Mouse (Mus musculus) liver, postnatal 0 days (tissue): ENCODE measurements at regions not wholly inside any gene's neighbourhood (a gene's known extent, or its start where the extent isn't known, plus 50 kb on each side); places are given as distances from the start of the nearest gene placed in this dataset.

Experiments
- ATAC-seq: fragments of 200-750 bp; cut with Nextera tagmentation; 2 replicates; pipeline ENCODE4 v1.8.0; 2017; ENCODE audit warnings: mild to moderate bottlenecking, moderate library complexity
- DNase-seq: peaks from one replicate; pipeline ENCODE4 v3.0.0-alpha.2; 2016
- H3K27ac ChIP-seq: fragments of 300-500 bp; sonication (generic); 2 replicates; pipeline ENCODE4 v1.5.1; 2014; ENCODE audit warnings: antibody characterized with exemption, moderate library complexity, mild to moderate bottlenecking, low read depth
- H3K27me3 ChIP-seq: fragments of 300-500 bp; sonication (generic); 2 replicates; pipeline ENCODE4 v1.6.1; 2014; ENCODE audit warnings: low read length, control low read depth, mixed read lengths; ENCODE audit not compliant: insufficient read depth
- H3K36me3 ChIP-seq: fragments of 300-500 bp; sonication (generic); replicated peaks from 2 replicates; pipeline ENCODE4 v1.6.1; 2014; ENCODE audit warnings: mild to moderate bottlenecking, control low read depth, low read length, moderate library complexity, mixed read lengths; ENCODE audit not compliant: insufficient read depth
- H3K4me1 ChIP-seq: fragments of 300-500 bp; sonication (generic); 2 replicates; pipeline ENCODE4 v1.6.1; 2014; ENCODE audit warnings: antibody characterized with exemption, mild to moderate bottlenecking, control low read depth; ENCODE audit not compliant: insufficient read depth
- H3K4me2 ChIP-seq: fragments of 300-500 bp; sonication (generic); 2 replicates; pipeline ENCODE4 v1.6.1; 2014; ENCODE audit warnings: low read depth, mild to moderate bottlenecking, low read length, moderate library complexity, mixed read lengths
- H3K4me3 ChIP-seq: fragments of 300-500 bp; sonication (generic); 2 replicates; pipeline ENCODE4 v1.5.1; 2014; ENCODE audit warnings: low read depth, low read length
- H3K9ac ChIP-seq: fragments of 300-500 bp; sonication (generic); replicated peaks from 2 replicates; pipeline ENCODE4 v1.6.1; 2014; ENCODE audit warnings: mild to moderate bottlenecking, moderate library complexity
- H3K9me3 ChIP-seq: fragments of 300-500 bp; sonication (generic); 2 replicates; pipeline ENCODE4 v1.6.1; 2016; ENCODE audit warnings: mild to moderate bottlenecking, control low read depth, low read length, mixed read lengths
- CTCF ChIP-seq: sonication (generic); IDR thresholded peaks from 2 replicates; pipeline ENCODE4 v1.5.1; 2016; ENCODE audit warnings: antibody characterized with exemption, low read depth
- EP300 ChIP-seq: IDR thresholded peaks from 2 replicates; pipeline ENCODE4 v1.6.1; 2016; ENCODE audit warnings: antibody characterized with exemption, low read depth, mild to moderate bottlenecking
- WGBS: fragments of 180-500 bp; shearing (Covaris S2); extraction: QIAGEN DNeasy Blood & Tissue Kit; methylation state at CpG from one replicate; pipeline ENCODE4 v1.1.7; 2014; ENCODE audit not compliant: insufficient replicate concordance; 5-methylcytosine and 5-hydroxymethylcytosine counted together

GRCm38 (mm10) chr14:67484533-67485448 is 1475.8 kb upstream of the Gulo start:
- H3K9ac ChIP-seq, result no peak overlapping the region
- H3K9me3 ChIP-seq, result no peaks in the 10 kb centered on the region
- no peak for ATAC-seq
- DNase-seq, result no peak
- H3K27ac ChIP-seq, result no peak overlapping the region
- no peak overlapping the region for H3K4me3 ChIP-seq
- no peaks in the 10 kb centered on the region for H3K4me1 ChIP-seq
- no peaks in the 10 kb centered on the region for H3K36me3 ChIP-seq
- H3K27me3 ChIP-seq, result 0 out of 2 replicates have a peak, but pooled peaks cover 2% of the 10 kb centered on the region
- WGBS, result 53% methylated on average over 19 of the region's 19 CpGs
- no peak overlapping the region for H3K4me2 ChIP-seq
- TF ChIP-seq EP300, result no peak
- no peak for TF ChIP-seq CTCF
